Mouse (Mus musculus) stomach, embryonic 16.5 days (tissue): ENCODE results near the gene Sele. TPM values are rescaled to one million over a fixed set of nuclear protein-coding genes. Genes with fewer than 3 reads are reported as not detected.

Experiments
- ATAC-seq: fragments of 200-750 bp; cut with Nextera tagmentation; 2 replicates; pipeline ENCODE4 v1.8.0; 2017; ENCODE audit warnings: moderate number of reproducible peaks, moderate TSS enrichment; ENCODE audit not compliant: insufficient read depth, low FRiP score
- H3K27ac ChIP-seq: fragments of 300-500 bp; sonication (generic); 2 replicates; pipeline ENCODE4 v1.5.1; 2014; ENCODE audit warnings: low read length
- H3K27me3 ChIP-seq: fragments of 300-500 bp; sonication (generic); 2 replicates; pipeline ENCODE4 v1.6.1; 2014; ENCODE audit warnings: low read length, control low read depth, mixed read lengths; ENCODE audit not compliant: control insufficient read depth, insufficient read depth
- H3K36me3 ChIP-seq: fragments of 300-500 bp; sonication (generic); 2 replicates; pipeline ENCODE4 v1.6.1; 2014; ENCODE audit warnings: low read length; ENCODE audit not compliant: control insufficient read depth, insufficient read depth
- H3K4me1 ChIP-seq: fragments of 300-500 bp; sonication (generic); 2 replicates; pipeline ENCODE4 v1.6.1; 2014; ENCODE audit warnings: low read length, control low read depth, mixed read lengths; ENCODE audit not compliant: control insufficient read depth, insufficient read depth
- H3K4me2 ChIP-seq: fragments of 300-500 bp; sonication (generic); 2 replicates; pipeline ENCODE4 v1.6.1; 2014; ENCODE audit warnings: low read depth, low read length, mixed read lengths
- H3K4me3 ChIP-seq: fragments of 300-500 bp; sonication (generic); replicated peaks from 2 replicates; pipeline ENCODE4 v1.5.1; 2014; ENCODE audit warnings: mild to moderate bottlenecking, low read length
- H3K9ac ChIP-seq: fragments of 300-500 bp; sonication (generic); 2 replicates; pipeline ENCODE4 v1.6.1; 2014; ENCODE audit warnings: low read length
- H3K9me3 ChIP-seq: fragments of 300-500 bp; sonication (generic); replicated peaks from 2 replicates; pipeline ENCODE4 v1.6.1; 2016; ENCODE audit warnings: low read length, control low read depth; ENCODE audit not compliant: control insufficient read depth
- WGBS: fragments of 180-500 bp; shearing (Covaris S2); extraction: QIAGEN DNeasy Blood & Tissue Kit; methylation state at CpG from one replicate; pipeline ENCODE4 v1.1.7; 2014; 5-methylcytosine and 5-hydroxymethylcytosine counted together
- polyA plus RNA-seq: library from polyadenylated mRNA; unstranded; fragments of >200 nt; fragmentation: Nextera tagmentation; extraction: Ambion mirVana; gene quantifications from 2 replicates; pipeline ENCODE4 v1.2.1, GENCODE M21; 2015

Gene Sele
- polyA plus RNA-seq, 1 experiment from 2014 or later: 0.05 TPM

- no peak overlapping the region for H3K4me3 ChIP-seq
- no peak overlapping the region for H3K4me2 ChIP-seq
- no peaks in the 10 kb centered on the region for H3K9me3 ChIP-seq
- 48% methylated on average over 2 of the region's 2 CpGs for WGBS
- H3K27ac ChIP-seq: no peak overlapping the region
- H3K9ac ChIP-seq: no peak overlapping the region
- no peaks in the 10 kb centered on the region for H3K4me1 ChIP-seq
- no peaks in the 10 kb centered on the region for H3K27me3 ChIP-seq
- ATAC-seq: no peak
- H3K36me3 ChIP-seq: no peaks in the 10 kb centered on the region
Observed at GRCm38 (mm10) chr1:164062856-164063255, 14.8 kb downstream of the Sele start.

GRCm38 (mm10) chr1:164063745-164064144 lies 15.7 kb downstream of the Sele start:
- no peak overlapping the region for H3K4me3 ChIP-seq
- H3K9me3 ChIP-seq: no peaks in the 10 kb centered on the region
- no peak overlapping the region for H3K4me2 ChIP-seq
- no peaks in the 10 kb centered on the region for H3K27me3 ChIP-seq
- WGBS: 37% methylated on average over 3 of the region's 3 CpGs
- ATAC-seq: no peak
- H3K9ac ChIP-seq: no peak overlapping the region
- H3K4me1 ChIP-seq: no peaks in the 10 kb centered on the region
- no peak overlapping the region for H3K27ac ChIP-seq
- no peaks in the 10 kb centered on the region for H3K36me3 ChIP-seq

GRCm38 (mm10) chr1:164069261-164069660 lies 21.2 kb downstream of the Sele start:
- H3K9ac ChIP-seq: no peak overlapping the region
- H3K4me3 ChIP-seq: no peak overlapping the region
- no peak for ATAC-seq
- no peak overlapping the region for H3K4me2 ChIP-seq
- no peaks in the 10 kb centered on the region for H3K36me3 ChIP-seq
- H3K27ac ChIP-seq: no peak overlapping the region
- H3K27me3 ChIP-seq: no peaks in the 10 kb centered on the region
- H3K9me3 ChIP-seq: no peaks in the 10 kb centered on the region
- no peaks in the 10 kb centered on the region for H3K4me1 ChIP-seq

- Histone ChIP-seq H3K9ac (no peak overlapping the region), H3K27me3 (no peaks in the 10 kb centered on the region), H3K4me3 (no peak overlapping the region), H3K36me3 (no peaks in the 10 kb centered on the region), H3K4me1 (no peaks in the 10 kb centered on the region), H3K4me2 (no peak overlapping the region), H3K9me3 (no peaks in the 10 kb centered on the region), H3K27ac (no peak overlapping the region)
- no peak for ATAC-seq
- WGBS: 85% methylated on average over 4 of the region's 4 CpGs
Observed at GRCm38 (mm10) chr1:164070461-164070860, 22.4 kb downstream of the Sele start.

- WGBS: 76% methylated on average over 7 of the region's 7 CpGs
- Histone ChIP-seq H3K4me1 (no peaks in the 10 kb centered on the region), H3K9me3 (no peaks in the 10 kb centered on the region), H3K27ac (no peak overlapping the region), H3K9ac (no peak overlapping the region), H3K27me3 (no peaks in the 10 kb centered on the region), H3K36me3 (no peaks in the 10 kb centered on the region), H3K4me3 (no peak overlapping the region), H3K4me2 (no peak overlapping the region)
- ATAC-seq: no peak
Observed at GRCm38 (mm10) chr1:164071111-164071510, 23.1 kb downstream of the Sele start.

- H3K4me3 ChIP-seq: no peak overlapping the region
- H3K4me1 ChIP-seq: no peaks in the 10 kb centered on the region
- H3K9me3 ChIP-seq: no peaks in the 10 kb centered on the region
- WGBS: 84% methylated on average over 4 of the region's 4 CpGs
- no peak overlapping the region for H3K9ac ChIP-seq
- H3K27ac ChIP-seq: no peak overlapping the region
- no peaks in the 10 kb centered on the region for H3K36me3 ChIP-seq
- no peak overlapping the region for H3K4me2 ChIP-seq
- no peaks in the 10 kb centered on the region for H3K27me3 ChIP-seq
- ATAC-seq: no peak
Observed at GRCm38 (mm10) chr1:164072001-164072400, 24.0 kb downstream of the Sele start.

GRCm38 (mm10) chr1:164073091-164073490 lies 25.1 kb downstream of the Sele start:
- Histone ChIP-seq H3K27me3 (no peaks in the 10 kb centered on the region), H3K4me3 (no peak overlapping the region), H3K4me2 (no peak overlapping the region), H3K4me1 (no peaks in the 10 kb centered on the region), H3K9me3 (no peaks in the 10 kb centered on the region), H3K36me3 (no peaks in the 10 kb centered on the region), H3K9ac (no peak overlapping the region), H3K27ac (no peak overlapping the region)
- ATAC-seq: no peak
- WGBS: 75% methylated on average over 9 of the region's 9 CpGs

GRCm38 (mm10) chr1:164073803-164074202 lies 25.8 kb downstream of the Sele start:
- WGBS: 72% methylated on average over 7 of the region's 7 CpGs
- no peak overlapping the region for H3K9ac ChIP-seq
- H3K36me3 ChIP-seq: no peaks in the 10 kb centered on the region
- H3K9me3 ChIP-seq: no peaks in the 10 kb centered on the region
- no peak for ATAC-seq
- H3K4me3 ChIP-seq: no peak overlapping the region
- no peaks in the 10 kb centered on the region for H3K4me1 ChIP-seq
- no peak overlapping the region for H3K27ac ChIP-seq
- H3K4me2 ChIP-seq: no peak overlapping the region
- H3K27me3 ChIP-seq: no peaks in the 10 kb centered on the region

GRCm38 (mm10) chr1:164074606-164075140 lies 26.6 kb downstream of the Sele start:
- no peaks in the 10 kb centered on the region for H3K27me3 ChIP-seq
- ATAC-seq: no peak
- H3K9me3 ChIP-seq: no peaks in the 10 kb centered on the region
- no peaks in the 10 kb centered on the region for H3K36me3 ChIP-seq
- WGBS: 86% methylated on average over 2 of the region's 2 CpGs
- H3K4me1 ChIP-seq: no peaks in the 10 kb centered on the region
- no peak overlapping the region for H3K27ac ChIP-seq
- no peak overlapping the region for H3K4me3 ChIP-seq
- no peak overlapping the region for H3K4me2 ChIP-seq
- H3K9ac ChIP-seq: no peak overlapping the region

- ATAC-seq: no peak
- no peak overlapping the region for H3K27ac ChIP-seq
- H3K4me1 ChIP-seq: no peaks in the 10 kb centered on the region
- H3K27me3 ChIP-seq: no peaks in the 10 kb centered on the region
- H3K9ac ChIP-seq: no peak overlapping the region
- H3K4me2 ChIP-seq: no peak overlapping the region
- 83% methylated on average over 1 of the region's 1 CpGs for WGBS
- no peaks in the 10 kb centered on the region for H3K36me3 ChIP-seq
- H3K4me3 ChIP-seq: no peak overlapping the region
- H3K9me3 ChIP-seq: no peaks in the 10 kb centered on the region
Observed at GRCm38 (mm10) chr1:164075416-164075815, 27.4 kb downstream of the Sele start.
